Mouse (Mus musculus) naive thymus-derived CD4-positive, alpha-beta T cell, adult 2 months (primary cell): ENCODE measurements around the gene Grin2a.

ENCODE experiments used
- DNase-seq: peaks from one replicate; pipeline ENCODE4 v3.0.0-alpha.2; 2011; ENCODE audit warnings: low read depth

Gene Grin2a

GRCm38 (mm10) chr16:9751045-9751569 is 244.3 kb downstream of the Grin2a start:
- no peak for DNase-seq

GRCm38 (mm10) chr16:9749661-9750060 is 245.7 kb downstream of the Grin2a start:
- DNase-seq = no peak

GRCm38 (mm10) chr16:9742443-9742842 is 252.9 kb downstream of the Grin2a start:
- no peak for DNase-seq

GRCm38 (mm10) chr16:9738679-9739078 is 256.7 kb downstream of the Grin2a start:
- no peak for DNase-seq

GRCm38 (mm10) chr16:9737131-9737530 is 258.2 kb downstream of the Grin2a start:
- DNase-seq = no peak

- no peak for DNase-seq
Measured at GRCm38 (mm10) chr16:9735365-9736080, 259.8 kb downstream of the Grin2a start.

GRCm38 (mm10) chr16:9727603-9728002 is 267.8 kb downstream of the Grin2a start:
- no peak for DNase-seq

- DNase-seq = no peak
Measured at GRCm38 (mm10) chr16:9725578-9726113, 269.7 kb downstream of the Grin2a start.

GRCm38 (mm10) chr16:9711398-9711797 is 284.0 kb downstream of the Grin2a start:
- DNase-seq = no peak

- DNase-seq = no peak
Measured at GRCm38 (mm10) chr16:9709921-9710320, 285.4 kb downstream of the Grin2a start.

- no peak for DNase-seq
Measured at GRCm38 (mm10) chr16:9697141-9697540, 298.2 kb downstream of the Grin2a start.

GRCm38 (mm10) chr16:9694081-9694480 is 301.3 kb downstream of the Grin2a start:
- no peak for DNase-seq

- no peak for DNase-seq
Measured at GRCm38 (mm10) chr16:9688523-9689140, 306.7 kb downstream of the Grin2a start.

GRCm38 (mm10) chr16:9680572-9680971 is 314.8 kb downstream of the Grin2a start:
- no peak for DNase-seq

- DNase-seq = no peak
Measured at GRCm38 (mm10) chr16:9679994-9680393, 315.4 kb downstream of the Grin2a start.

GRCm38 (mm10) chr16:9678750-9679149 is 316.6 kb downstream of the Grin2a start:
- no peak for DNase-seq

- DNase-seq = no peak
Measured at GRCm38 (mm10) chr16:9672390-9672789, 323.0 kb downstream of the Grin2a start.

GRCm38 (mm10) chr16:9671222-9671621 is 324.1 kb downstream of the Grin2a start:
- no peak for DNase-seq

- no peak for DNase-seq
Measured at GRCm38 (mm10) chr16:9670750-9671161, 324.6 kb downstream of the Grin2a start.

GRCm38 (mm10) chr16:9665896-9666295 is 329.5 kb downstream of the Grin2a start:
- DNase-seq = no peak

- no peak for DNase-seq
Measured at GRCm38 (mm10) chr16:9664060-9664459, 331.3 kb downstream of the Grin2a start.

- DNase-seq = no peak
Measured at GRCm38 (mm10) chr16:9663508-9663907, 331.9 kb downstream of the Grin2a start.
